Mouse (Mus musculus): ENCODE measurements at regions not wholly inside any gene's neighbourhood (a gene's known extent, or its start where the extent isn't known, plus 50 kb on each side); places are given as distances from the start of the nearest gene placed in this dataset.

DNA sequence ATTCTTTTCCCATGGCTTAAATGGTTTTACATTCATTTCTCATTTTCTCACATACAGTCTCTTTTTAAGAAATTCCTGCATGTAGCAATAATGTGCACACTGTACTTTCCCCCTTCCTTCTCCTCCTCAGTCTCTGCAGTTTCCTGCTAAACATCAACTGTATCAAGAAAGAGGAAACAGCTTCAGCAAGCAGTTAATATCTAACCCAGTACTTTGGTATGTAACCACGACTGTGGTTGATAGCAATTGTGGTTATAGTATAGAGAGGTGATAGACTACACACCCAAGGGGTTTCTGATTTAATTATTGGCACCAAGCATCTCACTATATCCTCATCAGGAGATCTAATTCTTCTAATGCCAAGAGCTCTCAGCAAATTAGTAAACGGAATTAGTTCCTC lies 52.8 kb upstream of the Eci2 start:
- TF ChIP-seq POLR2A (IDR thresholded peaks at IDR 0.05; ENCODE audit: extremely low read depth, insufficient read depth, low read length) (no peak), CTCF (IDR thresholded peaks at IDR 0.05; ENCODE audit: low read depth, low read length) (no peak)
